Mouse (Mus musculus): ENCODE data around the gene Slc2a8. TPM values are rescaled to one million over a fixed set of nuclear protein-coding genes. Genes with fewer than 3 reads are reported as not detected.

Gene Slc2a8
- polyA plus RNA-seq, 1 experiment, result 29.8 TPM

DNA sequence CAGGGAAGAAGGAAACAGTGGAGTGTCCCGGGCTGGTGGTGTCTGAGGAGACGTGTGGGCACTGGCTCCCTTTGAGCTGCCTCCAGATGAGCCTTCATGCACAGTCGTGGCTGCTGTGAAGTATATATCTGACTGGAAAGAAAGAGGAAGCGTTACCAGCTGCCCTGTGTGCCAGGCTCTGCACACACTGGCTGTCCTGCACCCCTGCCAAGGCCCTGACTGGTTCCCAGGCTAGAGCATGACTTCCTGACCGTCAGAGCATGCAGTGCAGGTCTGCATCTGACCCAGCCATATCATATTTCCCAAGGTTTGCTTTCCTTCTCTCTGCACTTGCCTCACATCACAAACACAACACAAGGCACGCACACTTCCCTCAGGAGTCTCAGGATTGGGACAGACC is 10.2 kb upstream of the Slc2a8 start:
- no peaks in the 10 kb centered on the region for H3K4me1 ChIP-seq (replicated peaks; ENCODE audit: control insufficient read depth, insufficient read depth, low read length)
- no peak overlapping the region for H3K27ac ChIP-seq (ENCODE audit: control insufficient read depth, insufficient read depth, low read length)
- no peaks in the 10 kb centered on the region for H3K36me3 ChIP-seq (ENCODE audit: control insufficient read depth, insufficient read depth, low read length)
- 20% methylated on average over 6 of the region's 6 CpGs for WGBS
- no peaks in the 10 kb centered on the region for H3K27me3 ChIP-seq (ENCODE audit: control insufficient read depth, insufficient read depth, low read length)
- no peak for DNase-seq
- H3K4me3 ChIP-seq (ENCODE audit: control insufficient read depth, insufficient read depth, low read length), result no peak overlapping the region
- TF ChIP-seq POLR2A (IDR thresholded peaks at IDR 0.05; ENCODE audit: control insufficient read depth, extremely low read depth, insufficient read depth, low read length, poor library complexity) (no peak), CTCF (IDR thresholded peaks at IDR 0.05; ENCODE audit: borderline replicate concordance, control insufficient read depth, extremely low read depth, insufficient read depth, low read length, poor library complexity) (no peak)

DNA sequence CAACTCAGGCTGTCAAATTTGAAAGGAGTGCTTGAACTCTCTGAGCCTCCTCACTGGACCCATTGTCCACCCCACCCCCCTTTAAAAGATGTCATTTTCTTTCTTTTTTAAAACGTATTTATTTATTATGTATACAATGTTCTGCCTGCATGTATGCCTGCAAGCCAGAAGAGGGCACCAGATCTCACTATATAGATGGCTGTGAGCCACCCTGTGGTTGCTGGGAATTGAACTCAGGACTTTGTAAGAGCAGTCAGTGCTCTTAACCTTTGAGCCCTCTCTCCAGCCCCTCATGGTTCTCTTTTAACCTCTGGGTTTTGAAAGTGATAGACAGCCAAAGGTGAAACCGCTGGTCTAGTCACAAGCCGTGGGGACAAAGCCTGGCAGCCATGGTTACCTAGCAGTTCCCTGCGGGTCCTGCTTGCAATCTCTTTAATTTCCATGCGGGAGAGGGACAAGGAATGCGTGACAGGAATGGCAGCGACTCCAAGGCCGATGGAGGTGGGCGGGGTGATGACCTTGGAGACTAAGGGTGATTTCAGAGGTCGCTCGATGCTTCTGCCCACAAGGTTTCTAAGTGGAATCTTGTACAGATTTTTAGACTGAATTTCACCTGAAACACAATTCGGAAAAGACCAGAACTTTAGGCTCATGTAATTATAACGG is 8.4 kb upstream of the Slc2a8 start:
- Histone ChIP-seq H3K27me3 (ENCODE audit: control insufficient read depth, insufficient read depth, low read length) (no peaks in the 10 kb centered on the region), H3K27ac (ENCODE audit: control insufficient read depth, insufficient read depth, low read length) (no peak overlapping the region), H3K36me3 (ENCODE audit: control insufficient read depth, insufficient read depth, low read length) (no peaks in the 10 kb centered on the region), H3K4me3 (ENCODE audit: control insufficient read depth, insufficient read depth, low read length) (no peak overlapping the region), H3K4me1 (replicated peaks; ENCODE audit: control insufficient read depth, insufficient read depth, low read length) (no peaks in the 10 kb centered on the region)
- TF ChIP-seq POLR2A (IDR thresholded peaks at IDR 0.05; ENCODE audit: control insufficient read depth, extremely low read depth, insufficient read depth, low read length, poor library complexity) (no peak), CTCF (IDR thresholded peaks at IDR 0.05; ENCODE audit: borderline replicate concordance, control insufficient read depth, extremely low read depth, insufficient read depth, low read length, poor library complexity) (no peak)
- DNase-seq, result no peak
- WGBS, result 80% methylated on average over 13 of the region's 13 CpGs

DNA sequence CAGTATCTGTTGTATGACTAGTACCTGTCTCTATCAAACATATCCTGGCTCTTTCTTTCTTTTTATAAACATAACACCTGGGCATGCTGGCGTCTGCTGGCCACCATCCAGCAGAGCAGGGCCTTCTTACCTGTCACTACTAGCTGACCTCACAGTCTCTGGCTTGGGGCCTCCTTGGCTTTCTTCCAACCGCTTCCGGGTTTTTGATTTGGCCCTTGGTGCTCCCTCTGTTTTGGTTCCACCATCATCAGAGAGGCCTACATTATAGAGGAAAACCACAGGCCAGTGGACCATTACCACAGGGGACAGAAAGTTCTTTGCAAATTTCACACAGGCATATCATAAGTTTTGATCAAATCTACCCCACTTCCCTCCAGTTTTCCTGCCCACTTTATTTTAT is 7.5 kb upstream of the Slc2a8 start:
- no peak overlapping the region for H3K4me3 ChIP-seq (ENCODE audit: control insufficient read depth, insufficient read depth, low read length)
- H3K36me3 ChIP-seq (ENCODE audit: control insufficient read depth, insufficient read depth, low read length), result no peaks in the 10 kb centered on the region
- no peak for DNase-seq
- WGBS, result 17% methylated on average over 3 of the region's 3 CpGs
- H3K27ac ChIP-seq (ENCODE audit: control insufficient read depth, insufficient read depth, low read length), result no peak overlapping the region
- no peaks in the 10 kb centered on the region for H3K4me1 ChIP-seq (replicated peaks; ENCODE audit: control insufficient read depth, insufficient read depth, low read length)
- H3K27me3 ChIP-seq (ENCODE audit: control insufficient read depth, insufficient read depth, low read length), result no peaks in the 10 kb centered on the region; the same call in 1 of the 2 replicates
- TF ChIP-seq POLR2A (IDR thresholded peaks at IDR 0.05; ENCODE audit: control insufficient read depth, extremely low read depth, insufficient read depth, low read length, poor library complexity), result no peak
- no peak for TF ChIP-seq CTCF (IDR thresholded peaks at IDR 0.05; ENCODE audit: borderline replicate concordance, control insufficient read depth, extremely low read depth, insufficient read depth, low read length, poor library complexity)

DNA sequence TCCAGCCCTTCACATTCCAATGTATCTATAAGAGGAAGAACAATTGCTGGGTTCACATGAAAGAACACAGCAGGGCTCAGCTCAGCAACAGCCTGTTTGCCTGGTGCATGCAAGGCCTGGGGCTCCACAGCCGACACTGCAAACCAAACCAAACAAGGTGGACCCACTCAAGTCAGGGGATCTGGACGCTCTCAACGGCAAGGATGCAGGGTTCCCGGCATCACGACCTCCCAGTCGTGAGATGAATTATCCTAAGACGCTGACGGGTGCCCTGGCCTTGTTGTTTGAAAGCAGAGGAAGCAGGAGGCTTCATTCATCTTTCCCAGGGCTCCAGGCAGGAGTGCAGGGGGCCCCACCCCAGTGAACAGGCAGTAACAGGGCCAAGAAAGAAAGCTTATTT is 4.0 kb upstream of the Slc2a8 start:
- DNase-seq, result no peak
- TF ChIP-seq POLR2A (IDR thresholded peaks at IDR 0.05; ENCODE audit: control insufficient read depth, extremely low read depth, insufficient read depth, low read length, poor library complexity) (no peak), CTCF (IDR thresholded peaks at IDR 0.05; ENCODE audit: borderline replicate concordance, control insufficient read depth, extremely low read depth, insufficient read depth, low read length, poor library complexity) (no peak)
- H3K4me1 ChIP-seq (replicated peaks; ENCODE audit: control insufficient read depth, insufficient read depth, low read length), result peaks cover 6% of the 10 kb centered on the region
- 94% methylated on average over 8 of the region's 8 CpGs for WGBS
- no peaks in the 10 kb centered on the region for H3K36me3 ChIP-seq (ENCODE audit: control insufficient read depth, insufficient read depth, low read length)
- H3K4me3 ChIP-seq (ENCODE audit: control insufficient read depth, insufficient read depth, low read length), result no peak overlapping the region
- H3K27ac ChIP-seq (ENCODE audit: control insufficient read depth, insufficient read depth, low read length), result no peak overlapping the region
- peaks cover 6% of the 10 kb centered on the region; the same call in 1 of the 2 replicates for H3K27me3 ChIP-seq (ENCODE audit: control insufficient read depth, insufficient read depth, low read length)

DNA sequence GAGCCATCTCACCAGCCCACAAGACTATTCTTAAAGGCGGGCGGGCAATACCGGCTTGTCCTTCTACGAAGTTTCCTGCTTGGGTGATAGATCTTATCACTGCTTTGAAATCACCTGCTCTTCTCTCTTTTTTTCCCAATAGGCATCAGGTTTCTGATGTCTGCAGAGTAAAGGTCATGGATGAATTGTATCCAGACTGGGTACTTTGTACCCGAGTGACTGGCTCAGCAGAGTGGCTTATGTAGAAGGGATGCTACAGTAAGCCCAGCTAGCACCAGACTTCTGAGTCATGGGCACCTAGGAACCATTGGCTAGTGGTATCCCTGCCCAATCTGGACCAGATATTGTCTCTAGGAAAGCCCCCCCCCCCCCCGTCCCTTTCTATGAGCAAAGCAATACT is 1.7 kb upstream of the Slc2a8 start:
- H3K27me3 ChIP-seq (ENCODE audit: control insufficient read depth, insufficient read depth, low read length), result peaks cover 6% of the 10 kb centered on the region; the same call in 1 of the 2 replicates
- H3K4me3 ChIP-seq (ENCODE audit: control insufficient read depth, insufficient read depth, low read length), result no peak overlapping the region
- no peak for TF ChIP-seq POLR2A (IDR thresholded peaks at IDR 0.05; ENCODE audit: control insufficient read depth, extremely low read depth, insufficient read depth, low read length, poor library complexity)
- TF ChIP-seq CTCF (IDR thresholded peaks at IDR 0.05; ENCODE audit: borderline replicate concordance, control insufficient read depth, extremely low read depth, insufficient read depth, low read length, poor library complexity), result no peak
- WGBS, result 60% methylated on average over 6 of the region's 6 CpGs
- H3K27ac ChIP-seq (ENCODE audit: control insufficient read depth, insufficient read depth, low read length), result no peak overlapping the region
- no peaks in the 10 kb centered on the region for H3K36me3 ChIP-seq (ENCODE audit: control insufficient read depth, insufficient read depth, low read length)
- peaks cover 7% of the 10 kb centered on the region for H3K4me1 ChIP-seq (replicated peaks; ENCODE audit: control insufficient read depth, insufficient read depth, low read length)
- DNase-seq, result no peak

DNA sequence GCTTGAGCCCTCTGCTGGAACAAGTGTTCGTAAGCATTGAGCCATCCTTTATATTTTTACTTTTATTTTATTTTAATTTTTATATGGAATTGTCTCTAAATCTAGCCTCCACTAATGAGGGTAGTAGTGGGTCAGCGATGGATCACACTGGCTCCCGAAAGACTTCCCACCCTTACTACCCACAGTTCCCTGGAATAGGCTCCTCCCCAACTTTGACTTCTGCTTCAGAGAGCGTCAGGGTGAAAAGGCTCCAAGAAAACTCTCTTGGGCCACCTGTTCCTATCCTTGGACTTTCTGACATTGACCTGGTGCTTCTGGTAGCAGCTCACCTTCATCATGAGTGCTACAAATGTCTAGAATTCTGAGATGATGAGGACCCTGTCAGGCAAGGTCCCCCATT is 817 bp upstream of the Slc2a8 start:
- WGBS, result 3% methylated on average over 4 of the region's 4 CpGs
- Histone ChIP-seq H3K27ac (ENCODE audit: control insufficient read depth, insufficient read depth, low read length) (no peak overlapping the region), H3K36me3 (ENCODE audit: control insufficient read depth, insufficient read depth, low read length) (no peaks in the 10 kb centered on the region), H3K4me3 (ENCODE audit: control insufficient read depth, insufficient read depth, low read length) (no peak overlapping the region), H3K4me1 (replicated peaks; ENCODE audit: control insufficient read depth, insufficient read depth, low read length) (peaks cover 7% of the 10 kb centered on the region), H3K27me3 (ENCODE audit: control insufficient read depth, insufficient read depth, low read length) (peaks cover 6% of the 10 kb centered on the region; the same call in 1 of the 2 replicates)
- no peak for DNase-seq
- TF ChIP-seq POLR2A (IDR thresholded peaks at IDR 0.05; ENCODE audit: control insufficient read depth, extremely low read depth, insufficient read depth, low read length, poor library complexity), result no peak
- TF ChIP-seq CTCF (IDR thresholded peaks at IDR 0.05; ENCODE audit: borderline replicate concordance, control insufficient read depth, extremely low read depth, insufficient read depth, low read length, poor library complexity), result no peak
